ENCODE assay signal across 6 mouse cellular contexts in the genomic region with DNA sequence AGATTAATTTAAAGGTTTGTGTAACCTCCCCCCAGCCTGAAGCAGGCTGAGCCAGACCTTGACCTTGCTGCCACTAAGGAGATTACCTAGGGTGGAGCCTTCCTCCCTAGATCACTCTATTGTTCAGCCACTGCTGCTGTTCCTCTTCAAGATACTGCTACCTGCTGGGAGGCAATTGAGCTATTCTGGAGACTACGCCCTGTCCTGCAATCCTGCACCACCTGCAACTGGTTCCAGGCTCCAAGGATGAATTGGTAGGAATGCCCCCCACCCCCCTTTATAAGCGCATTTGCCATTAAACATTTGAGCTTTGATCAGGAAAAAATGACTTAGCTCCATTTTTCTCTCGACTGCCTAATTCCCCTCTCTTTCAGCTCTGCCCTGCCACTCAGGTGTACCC.
DNase-seq lines count a peak whose midpoint lies in the region; TF ChIP-seq lines count a peak whose summit lies in the region.
"Not testable (repeated sequence)": the region's sequence is repeated elsewhere in the genome, so short reads cannot be mapped to it uniquely, and the experiment has no call there.

No protein-coding gene starts in this region.

- not testable (repeated sequence) for H3K9ac ChIP-seq in ES-Bruce4 (ENCODE audit: low read depth, poor library complexity, severe bottlenecking); ES-E14 (ENCODE audit: insufficient read depth, low read depth, low read length, poor library complexity, severe bottlenecking)

- TF ChIP-seq CTCF in ES-Bruce4 (IDR thresholded peaks at IDR 0.05; ENCODE audit: low read depth, low read length): not testable (repeated sequence)

- peak overlapping the region; percentile 90 for H3K27ac ChIP-seq in ES-Bruce4 (ENCODE audit: insufficient read depth, low read length)
- peak overlapping the region; percentile 87 for H3K27ac ChIP-seq in ES-E14 (ENCODE audit: insufficient read depth, low read depth, low read length, poor library complexity, severe bottlenecking)

- not testable (repeated sequence) for TF ChIP-seq POLR2A in ES-Bruce4 (IDR thresholded peaks at IDR 0.05; ENCODE audit: insufficient read depth, low read length)

- peak; percentile 97 for TF ChIP-seq EP300 in ES-Bruce4 (IDR thresholded peaks at IDR 0.05; ENCODE audit: insufficient read depth, low read depth, low read length)

- H3K36me3 ChIP-seq in ES-Bruce4 (ENCODE audit: control insufficient read depth, insufficient read depth, low read length, poor library complexity, severe bottlenecking); ES-E14 (ENCODE audit: control insufficient read depth, insufficient read depth, low read length, poor library complexity, severe bottlenecking): not testable (repeated sequence)

- H3K4me3 ChIP-seq in ES-Bruce4 (ENCODE audit: low read depth, low read length); ES-E14 (ENCODE audit: insufficient read depth in 1 of 2, low read depth in 1 of 2, low read length in 2 of 2, poor library complexity in 1 of 2, severe bottlenecking in 1 of 2): not testable (repeated sequence)

- DNase-seq in ES-CJ7 (ENCODE audit: low read depth, low spot score) (peak; percentile 98), ES-E14 (ENCODE audit: low read depth, low spot score) (peak; percentile 75), R1 (ENCODE audit: low read depth, low spot score) (peak; percentile 98), WW6 (ENCODE audit: low read depth, low spot score) (peak; percentile 33), ZHBTc4 (ENCODE audit: low read depth, low spot score) (peak; percentile 94)

- not testable (repeated sequence) for H3K4me1 ChIP-seq in ES-Bruce4 (ENCODE audit: control insufficient read depth, insufficient read depth, low read length)
- H3K4me1 ChIP-seq in ES-E14 (ENCODE audit: control insufficient read depth in 2 of 2, insufficient read depth in 2 of 2, low read length in 2 of 2, poor library complexity in 1 of 2): peaks cover 0 to 10% of the 10 kb centered on the region in 2 experiments; a peak in 2 of 4 replicates

- H3K27me3 ChIP-seq in ES-Bruce4 (ENCODE audit: control insufficient read depth, insufficient read depth, low read length, poor library complexity, severe bottlenecking): not testable (repeated sequence)

- H3K9me3 ChIP-seq in ES-Bruce4 (replicated peaks; ENCODE audit: control insufficient read depth, insufficient read depth, low read length, poor library complexity, severe bottlenecking); ES-E14 (ENCODE audit: control insufficient read depth, insufficient read depth, low read depth, low read length): not testable (repeated sequence)

- in situ Hi-C loops in ES-E14 (cut with MboI; ENCODE audit: low sequenced_read_pairs in 2 of 2, unreplicated experiment in 2 of 2): not testable (repeated sequence)

TF ChIP-seq in ES-E14, 5 proteins besides CTCF, POLR2A, EP300 and RAD21:
- peak; percentile 23; the same call in 1 of the 2 replicates for TF ChIP-seq CHD2 (IDR thresholded peaks at IDR 0.05; ENCODE audit: low read depth, low read length)

Comparison
In these comparisons a context has a peak if more than half of its experiments do, and no peak if none do; other contexts are left out.
1. DNase-seq: peak in every context shown above with its lines; median percentile 98 in ES-CJ7; 98 in R1; 94 in ZHBTc4; 75 in ES-E14; 33 in WW6.